Mouse (Mus musculus): Measurements from ENCODE around the gene Cox17. TPM values are rescaled to one million over a fixed set of nuclear protein-coding genes. Genes with fewer than 3 reads are reported as not detected.

The Cox17 gene
- polyA plus RNA-seq, 1 experiment from 2014 or later = 140 TPM

GRCm38 (mm10) chr16:38392126-38392894, 45.5 kb downstream of the Cox17 start:
- WGBS = 85% methylated on average over 23 of the region's 23 CpGs
- Histone ChIP-seq H3K9me3 (replicated peaks) (no peaks in the 10 kb centered on the region), H3K27ac (replicated peaks) (no peak overlapping the region)

GRCm38 (mm10) chr16:38394191-38394618, 47.4 kb downstream of the Cox17 start:
- no peaks in the 10 kb centered on the region for H3K9me3 ChIP-seq (replicated peaks)
- DNase-seq (ENCODE audit: low spot score) = no peak
- WGBS = 89% methylated on average over 8 of the region's 8 CpGs
- no peak overlapping the region for H3K27ac ChIP-seq (replicated peaks)
- H3K36me3 ChIP-seq = no peaks in the 10 kb centered on the region
- H3K4me3 ChIP-seq = no peak overlapping the region
- H3K4me1 ChIP-seq = peaks cover 2% of the 10 kb centered on the region
- no peaks in the 10 kb centered on the region for H3K27me3 ChIP-seq (ENCODE audit: low read depth, poor library complexity, severe bottlenecking)

More at GRCm38 (mm10) chr16:38392126-38392894, 45.5 kb downstream of the Cox17 start:
- no peak overlapping the region for H3K4me3 ChIP-seq
- DNase-seq (ENCODE audit: low spot score) = no peak
- H3K4me1 ChIP-seq = no peaks in the 10 kb centered on the region
- H3K27me3 ChIP-seq (ENCODE audit: low read depth, poor library complexity, severe bottlenecking) = no peaks in the 10 kb centered on the region
- no peaks in the 10 kb centered on the region for H3K36me3 ChIP-seq

DNA sequence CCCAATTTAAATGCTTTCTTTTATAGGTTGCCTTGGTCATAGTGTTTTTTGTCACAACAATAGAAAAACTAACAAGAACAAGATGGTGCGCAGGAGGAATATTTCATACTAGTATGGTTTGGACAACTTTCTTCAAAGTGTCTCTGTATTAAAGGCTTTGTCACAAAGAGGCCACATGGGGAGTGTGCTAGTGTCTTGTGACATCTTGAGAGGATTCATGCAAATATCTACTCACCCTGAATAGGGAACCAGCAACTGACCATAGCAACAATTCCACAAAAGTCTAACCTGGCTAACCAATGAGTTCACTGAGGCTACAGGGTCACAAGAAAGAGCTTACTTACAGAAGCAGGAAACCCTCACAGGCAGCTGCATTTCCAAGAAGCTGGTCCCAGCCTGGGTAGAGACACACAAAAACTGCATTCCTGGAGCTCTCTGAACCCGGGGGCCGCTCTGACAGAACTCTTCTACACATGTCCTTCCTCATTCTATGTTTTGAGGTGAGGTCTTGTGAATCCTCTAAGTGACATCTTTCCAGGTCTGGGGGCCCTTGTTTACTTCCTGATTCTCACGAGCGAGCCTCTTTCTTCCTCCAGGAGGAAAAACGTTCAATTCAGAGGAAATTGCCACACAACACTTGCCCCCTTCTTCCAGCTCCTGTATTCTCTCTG, 48.4 kb downstream of the Cox17 start:
- Histone ChIP-seq H3K4me3 (no peak overlapping the region), H3K27ac (replicated peaks) (no peak overlapping the region), H3K4me1 (peaks cover 12% of the 10 kb centered on the region), H3K27me3 (ENCODE audit: low read depth, poor library complexity, severe bottlenecking) (no peaks in the 10 kb centered on the region), H3K36me3 (no peaks in the 10 kb centered on the region), H3K9me3 (replicated peaks) (no peaks in the 10 kb centered on the region)
- no peak for DNase-seq (ENCODE audit: low spot score)
- 81% methylated on average over 6 of the region's 6 CpGs for WGBS

GRCm38 (mm10) chr16:38396155-38396554, 49.4 kb downstream of the Cox17 start:
- Histone ChIP-seq H3K36me3 (no peaks in the 10 kb centered on the region), H3K4me1 (peaks cover 19% of the 10 kb centered on the region), H3K4me3 (no peak overlapping the region), H3K9me3 (replicated peaks) (no peaks in the 10 kb centered on the region), H3K27ac (replicated peaks) (no peak overlapping the region), H3K27me3 (ENCODE audit: low read depth, poor library complexity, severe bottlenecking) (no peaks in the 10 kb centered on the region)
- 90% methylated on average over 13 of the region's 13 CpGs for WGBS
- DNase-seq (ENCODE audit: low spot score) = no peak

DNA sequence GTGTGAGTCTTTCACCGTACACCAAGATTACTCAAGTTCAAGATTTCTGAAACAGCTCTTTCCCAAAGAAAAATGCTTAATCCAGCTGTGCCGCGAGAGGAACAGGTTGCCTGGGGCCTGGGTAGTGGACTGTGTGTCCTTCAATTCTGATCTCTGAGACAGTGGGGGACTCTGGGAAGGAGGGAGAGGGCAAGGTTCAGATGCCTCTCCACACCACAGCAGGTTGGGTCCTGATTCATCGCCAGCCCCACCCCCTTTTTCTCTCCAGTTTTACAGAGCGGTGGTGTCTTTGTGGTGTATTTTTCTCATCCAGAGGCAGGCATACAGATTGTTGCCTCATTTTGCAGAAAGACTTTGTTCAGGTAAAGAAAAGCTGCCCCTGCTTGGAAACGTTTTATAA, 51.5 kb downstream of the Cox17 start:
- no peak for DNase-seq (ENCODE audit: low spot score)
- H3K4me3 ChIP-seq = no peak overlapping the region
- H3K27ac ChIP-seq (replicated peaks) = no peak overlapping the region
- 87% methylated on average over 6 of the region's 6 CpGs for WGBS
- H3K4me1 ChIP-seq = peaks cover 19% of the 10 kb centered on the region
- H3K36me3 ChIP-seq = no peaks in the 10 kb centered on the region
- no peaks in the 10 kb centered on the region for H3K9me3 ChIP-seq (replicated peaks)
- H3K27me3 ChIP-seq (ENCODE audit: low read depth, poor library complexity, severe bottlenecking) = no peaks in the 10 kb centered on the region

GRCm38 (mm10) chr16:38399076-38399475, 52.3 kb downstream of the Cox17 start:
- H3K27ac ChIP-seq (replicated peaks) = peak overlapping the region; percentile 82
- no peaks in the 10 kb centered on the region for H3K27me3 ChIP-seq (ENCODE audit: low read depth, poor library complexity, severe bottlenecking)
- peak overlapping the region; percentile 37 for H3K4me3 ChIP-seq
- no peak for DNase-seq (ENCODE audit: low spot score)
- WGBS = 71% methylated on average over 3 of the region's 3 CpGs
- no peaks in the 10 kb centered on the region for H3K36me3 ChIP-seq
- peaks cover 19% of the 10 kb centered on the region for H3K4me1 ChIP-seq
- H3K9me3 ChIP-seq (replicated peaks) = no peaks in the 10 kb centered on the region

- 8% methylated on average over 17 of the region's 17 CpGs for WGBS
- H3K9me3 ChIP-seq (replicated peaks) = no peaks in the 10 kb centered on the region
Measured at GRCm38 (mm10) chr16:38399531-38400231, 52.9 kb downstream of the Cox17 start.

DNA sequence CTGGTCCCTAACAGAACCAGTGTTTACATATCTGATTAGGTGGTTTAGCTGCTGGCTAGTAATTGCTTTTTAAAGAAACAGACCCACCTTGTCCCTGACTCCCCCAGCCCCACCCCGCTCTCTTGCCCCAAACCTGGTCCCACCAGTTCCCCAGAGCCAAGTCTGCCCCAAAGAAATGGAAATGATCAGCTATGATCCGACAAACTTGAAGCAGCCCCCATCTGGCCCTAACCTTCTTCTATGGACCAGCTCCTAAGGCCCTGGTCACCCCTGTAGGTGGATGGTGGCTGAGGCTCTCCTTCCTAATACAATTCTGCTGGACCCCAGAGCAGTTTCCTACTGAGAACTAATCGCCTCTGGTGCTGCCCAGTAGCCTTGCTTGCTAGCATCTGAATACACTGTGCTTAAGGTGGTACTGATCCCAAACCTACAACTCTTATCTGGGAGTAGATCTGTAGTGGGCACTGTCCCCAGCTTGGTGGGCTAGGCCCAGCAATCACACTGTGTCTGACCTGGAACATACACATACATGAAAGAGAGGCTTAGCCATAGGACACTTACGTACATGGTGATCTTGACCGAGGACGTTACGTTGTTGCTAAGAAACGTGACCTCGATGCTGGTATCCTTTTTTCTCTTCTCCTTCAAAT, 53.6 kb downstream of the Cox17 start:
- Histone ChIP-seq H3K9me3 (replicated peaks) (no peaks in the 10 kb centered on the region), H3K27ac (replicated peaks) (peak overlapping the region; percentile 82), H3K4me1 (peaks cover 19% of the 10 kb centered on the region), H3K36me3 (no peaks in the 10 kb centered on the region), H3K4me3 (peak overlapping the region; percentile 37), H3K27me3 (ENCODE audit: low read depth, poor library complexity, severe bottlenecking) (no peaks in the 10 kb centered on the region)
- 74% methylated on average over 9 of the region's 9 CpGs for WGBS
- DNase-seq (ENCODE audit: low spot score) = no peak

More at GRCm38 (mm10) chr16:38399531-38400231, 52.9 kb downstream of the Cox17 start:
- Histone ChIP-seq H3K27ac (replicated peaks) (peak overlapping the region; percentile 82), H3K27me3 (ENCODE audit: low read depth, poor library complexity, severe bottlenecking) (no peaks in the 10 kb centered on the region), H3K36me3 (no peaks in the 10 kb centered on the region), H3K4me1 (peaks cover 19% of the 10 kb centered on the region), H3K4me3 (peak overlapping the region; percentile 37)
- DNase-seq (ENCODE audit: low spot score) = peak; percentile 57

DNA sequence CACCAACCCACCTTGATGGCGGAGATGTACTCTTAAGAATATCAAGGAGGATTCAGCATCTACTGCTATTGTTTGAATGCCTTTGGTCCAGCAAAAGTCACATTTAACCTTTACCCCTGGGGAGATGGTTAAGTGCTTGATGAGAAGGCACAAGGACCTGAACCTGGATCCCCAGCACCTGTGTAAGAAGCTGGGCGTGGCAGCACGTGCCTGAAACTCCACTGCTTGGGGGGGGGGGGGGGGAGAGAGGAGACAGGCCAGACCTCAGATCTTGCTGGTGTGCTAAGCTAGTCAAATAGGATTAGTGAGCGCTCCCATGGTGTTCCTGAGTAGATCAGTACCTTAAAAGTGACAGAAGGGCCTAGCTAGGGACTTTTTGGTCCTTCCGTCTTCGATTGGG, 54.7 kb downstream of the Cox17 start:
- H3K27ac ChIP-seq (replicated peaks) = no peak overlapping the region
- WGBS = 76% methylated on average over 6 of the region's 6 CpGs
- no peak for DNase-seq (ENCODE audit: low spot score)
- H3K4me1 ChIP-seq = peaks cover 19% of the 10 kb centered on the region
- no peaks in the 10 kb centered on the region for H3K9me3 ChIP-seq (replicated peaks)
- no peak overlapping the region for H3K4me3 ChIP-seq
- no peaks in the 10 kb centered on the region for H3K27me3 ChIP-seq (ENCODE audit: low read depth, poor library complexity, severe bottlenecking)
- H3K36me3 ChIP-seq = no peaks in the 10 kb centered on the region

Other genes starting within 250 kb of the Cox17 start
- gene Nr1i2, start 52.2 kb upstream of the Cox17 start, polyA plus RNA-seq (2016; fragmentation: Nextera tagmentation; extraction: Ambion mirVana) = not detected in 2 replicates
- 0.78 and 0.98 TPM in 2 replicates for gene Maats1, start 4.8 kb upstream of the Cox17 start, polyA plus RNA-seq (2016; fragmentation: Nextera tagmentation; extraction: Ambion mirVana)
- not detected in 2 replicates for gene Gm21987, start within 50 bp of the Cox17 start, polyA plus RNA-seq (2016; fragmentation: Nextera tagmentation; extraction: Ambion mirVana)
- 0.75 and 1.3 TPM in 2 replicates for gene Popdc2, start 15.2 kb downstream of the Cox17 start, polyA plus RNA-seq (2016; fragmentation: Nextera tagmentation; extraction: Ambion mirVana)
- 0.07 and 0.11 TPM in 2 replicates for gene Pla1a, start 86.2 kb downstream of the Cox17 start, polyA plus RNA-seq (2016; fragmentation: Nextera tagmentation; extraction: Ambion mirVana)
- 144 and 150 TPM in 2 replicates for gene Adprh, start 105.7 kb downstream of the Cox17 start, polyA plus RNA-seq (2016; fragmentation: Nextera tagmentation; extraction: Ambion mirVana)
- gene Cd80, start 108.6 kb downstream of the Cox17 start, polyA plus RNA-seq (2016; fragmentation: Nextera tagmentation; extraction: Ambion mirVana) = 0.23 and 0.67 TPM in 2 replicates
- gene Timmdc1, start 175.7 kb downstream of the Cox17 start, polyA plus RNA-seq (2016; fragmentation: Nextera tagmentation; extraction: Ambion mirVana) = 35.4 and 38.4 TPM in 2 replicates
- 68.2 and 73.0 TPM in 2 replicates for gene Poglut1, start 203.3 kb downstream of the Cox17 start, polyA plus RNA-seq (2016; fragmentation: Nextera tagmentation; extraction: Ambion mirVana)
- gene Tmem39a, start 211.7 kb downstream of the Cox17 start, polyA plus RNA-seq (2016; fragmentation: Nextera tagmentation; extraction: Ambion mirVana) = 80.8 and 91.6 TPM in 2 replicates